Mouse (Mus musculus): ENCODE data around the gene 2310034G01Rik. TPM values are rescaled to one million over a fixed set of nuclear protein-coding genes. Genes with fewer than 3 reads are reported as not detected.
A peak's percentile ranks its signal among the peaks of the same experiment; 100 is the strongest.

Gene 2310034G01Rik
- polyA plus RNA-seq, 1 experiment from 2014 or later = 2.3 TPM

DNA sequence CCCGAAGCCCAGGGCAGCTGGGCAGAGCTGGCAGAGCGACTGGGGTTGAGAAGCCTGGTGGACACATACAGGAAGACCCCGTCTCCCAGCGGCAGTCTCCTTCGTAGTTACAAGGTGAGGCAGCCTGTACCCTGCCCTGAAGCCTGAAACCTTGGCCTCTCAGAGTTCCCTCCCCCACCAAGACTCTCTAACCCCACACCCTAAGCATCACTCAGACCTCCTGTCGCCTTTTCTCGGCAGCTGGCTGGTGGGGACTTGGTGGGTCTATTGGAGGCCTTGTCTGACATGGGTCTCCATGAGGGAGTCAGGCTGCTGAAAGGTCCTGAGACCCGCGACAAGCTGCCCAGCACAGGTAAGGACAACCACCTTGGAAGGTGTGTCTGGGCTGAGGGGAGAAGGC is 38.8 kb downstream of the 2310034G01Rik start:
- H3K9ac ChIP-seq (replicated peaks) = no peak overlapping the region
- H3K9me3 ChIP-seq = no peaks in the 10 kb centered on the region
- H3K4me1 ChIP-seq (replicated peaks) = peaks cover 10% of the 10 kb centered on the region
- no peak overlapping the region for H3K4me3 ChIP-seq (replicated peaks)
- H3K27ac ChIP-seq = no peak overlapping the region
- no peak for ATAC-seq (ENCODE audit: insufficient number of reproducible peaks, insufficient read depth, low FRiP score, low TSS enrichment, low read depth)
- H3K27me3 ChIP-seq = peaks cover 74% of the 10 kb centered on the region
- 88% methylated on average over 9 of the region's 9 CpGs for WGBS
- H3K4me2 ChIP-seq = no peak overlapping the region
- peaks cover 34% of the 10 kb centered on the region for H3K36me3 ChIP-seq

GRCm38 (mm10) chr19:46310312-46310865 is 39.7 kb downstream of the 2310034G01Rik start:
- no peak overlapping the region for H3K4me3 ChIP-seq (replicated peaks)
- 84% methylated on average over 12 of the region's 12 CpGs for WGBS
- H3K36me3 ChIP-seq = peaks cover 34% of the 10 kb centered on the region
- peaks cover 70% of the 10 kb centered on the region for H3K27me3 ChIP-seq
- no peaks in the 10 kb centered on the region for H3K9me3 ChIP-seq
- no peak for ATAC-seq (ENCODE audit: insufficient number of reproducible peaks, insufficient read depth, low FRiP score, low TSS enrichment, low read depth)
- no peak overlapping the region for H3K27ac ChIP-seq
- H3K9ac ChIP-seq (replicated peaks) = no peak overlapping the region
- H3K4me1 ChIP-seq (replicated peaks) = peaks cover 16% of the 10 kb centered on the region
- H3K4me2 ChIP-seq = no peak overlapping the region

DNA sequence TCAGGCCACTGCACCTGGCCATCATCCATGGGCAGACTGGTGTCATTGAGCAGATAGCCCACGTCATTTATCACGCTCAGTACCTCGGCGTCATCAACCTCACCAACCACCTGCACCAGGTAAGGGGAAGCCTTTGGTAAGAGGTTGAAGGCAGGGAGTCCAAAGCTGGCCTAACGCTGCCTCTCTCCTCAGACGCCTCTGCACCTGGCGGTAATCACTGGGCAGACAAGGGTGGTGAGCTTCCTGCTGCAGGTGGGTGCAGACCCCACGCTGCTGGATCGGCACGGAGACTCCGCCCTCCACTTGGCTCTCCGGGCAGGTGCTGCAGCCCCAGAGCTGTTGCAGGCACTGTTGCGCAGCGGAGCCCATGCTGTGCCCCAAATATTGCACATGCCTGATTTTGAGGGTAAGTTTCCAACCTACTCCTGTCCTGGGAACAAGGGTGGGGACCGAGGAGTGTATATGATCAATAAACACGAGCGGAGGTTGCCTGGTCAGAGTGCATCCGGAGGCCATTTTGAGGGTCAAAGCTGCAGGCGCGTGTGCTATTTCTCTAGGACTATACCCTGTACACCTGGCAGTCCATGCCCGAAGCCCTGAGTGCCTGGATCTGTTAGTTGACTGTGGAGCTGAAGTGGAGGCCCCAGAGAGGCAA is 40.3 kb downstream of the 2310034G01Rik start:
- H3K4me2 ChIP-seq = no peak overlapping the region
- H3K27me3 ChIP-seq = peaks cover 64% of the 10 kb centered on the region
- ATAC-seq (ENCODE audit: insufficient number of reproducible peaks, insufficient read depth, low FRiP score, low TSS enrichment, low read depth) = no peak
- no peak overlapping the region for H3K4me3 ChIP-seq (replicated peaks)
- no peaks in the 10 kb centered on the region for H3K9me3 ChIP-seq
- H3K27ac ChIP-seq = no peak overlapping the region
- 76% methylated on average over 21 of the region's 21 CpGs for WGBS
- H3K4me1 ChIP-seq (replicated peaks) = peaks cover 19% of the 10 kb centered on the region
- no peak overlapping the region for H3K9ac ChIP-seq (replicated peaks)
- H3K36me3 ChIP-seq = peaks cover 34% of the 10 kb centered on the region

- WGBS = 1% methylated on average over 47 of the region's 47 CpGs
- ATAC-seq (ENCODE audit: insufficient number of reproducible peaks, insufficient read depth, low FRiP score, low TSS enrichment, low read depth) = no peak
- Histone ChIP-seq H3K4me2 (peak overlapping the region; percentile 70), H3K27ac (no peak overlapping the region), H3K4me3 (replicated peaks) (peak overlapping the region; percentile 33), H3K9ac (replicated peaks) (peak overlapping the region; percentile 52; the same call in 1 of the 2 replicates), H3K4me1 (replicated peaks) (peaks cover 19% of the 10 kb centered on the region), H3K27me3 (peaks cover 55% of the 10 kb centered on the region), H3K36me3 (peaks cover 34% of the 10 kb centered on the region), H3K9me3 (no peaks in the 10 kb centered on the region)
Observed at GRCm38 (mm10) chr19:46308706-46309435, 41.2 kb downstream of the 2310034G01Rik start.

DNA sequence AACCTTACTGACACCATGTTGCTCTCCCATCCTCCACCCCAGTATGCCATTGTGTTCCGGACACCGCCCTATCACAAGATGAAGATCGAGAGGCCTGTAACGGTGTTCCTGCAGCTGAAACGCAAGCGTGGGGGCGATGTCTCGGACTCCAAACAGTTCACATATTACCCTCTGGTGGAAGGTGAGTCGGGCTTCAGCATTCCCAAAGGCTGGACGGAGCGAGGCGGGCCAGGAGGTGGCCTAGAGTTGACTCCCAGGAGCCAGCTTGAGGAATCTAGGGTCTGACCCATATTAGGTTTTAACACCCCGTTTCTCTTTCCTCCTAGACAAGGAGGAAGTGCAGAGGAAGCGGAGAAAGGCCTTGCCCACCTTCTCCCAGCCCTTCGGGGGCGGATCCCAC is 41.8 kb downstream of the 2310034G01Rik start:
- H3K27me3 ChIP-seq = peaks cover 53% of the 10 kb centered on the region
- H3K36me3 ChIP-seq = peaks cover 34% of the 10 kb centered on the region
- peak overlapping the region; percentile 33 for H3K4me3 ChIP-seq (replicated peaks)
- H3K27ac ChIP-seq = no peak overlapping the region
- H3K9me3 ChIP-seq = no peaks in the 10 kb centered on the region
- no peak for ATAC-seq (ENCODE audit: insufficient number of reproducible peaks, insufficient read depth, low FRiP score, low TSS enrichment, low read depth)
- H3K4me1 ChIP-seq (replicated peaks) = peaks cover 19% of the 10 kb centered on the region
- peak overlapping the region; percentile 70 for H3K4me2 ChIP-seq
- no peak overlapping the region for H3K9ac ChIP-seq (replicated peaks)
- WGBS = 55% methylated on average over 16 of the region's 16 CpGs

DNA sequence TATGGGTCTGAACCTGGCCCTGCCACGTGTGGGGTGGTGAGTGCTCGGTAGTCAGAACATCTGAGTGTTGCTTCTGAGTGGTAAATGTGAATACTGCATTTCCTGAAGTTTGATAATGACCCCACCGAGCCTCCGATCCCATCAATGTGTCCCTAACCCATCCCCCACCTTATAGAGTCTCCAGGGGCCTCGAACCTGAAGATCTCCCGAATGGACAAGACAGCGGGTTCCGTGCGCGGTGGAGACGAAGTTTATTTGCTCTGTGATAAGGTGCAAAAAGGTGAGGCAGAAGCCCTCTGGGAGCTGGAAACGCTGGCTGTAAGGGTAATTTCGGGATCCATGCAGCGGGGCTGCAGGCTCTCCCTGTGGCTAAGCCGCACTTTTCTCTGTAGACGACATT is 42.3 kb downstream of the 2310034G01Rik start:
- no peaks in the 10 kb centered on the region for H3K9me3 ChIP-seq
- peaks cover 49% of the 10 kb centered on the region for H3K27me3 ChIP-seq
- H3K27ac ChIP-seq = no peak overlapping the region
- peaks cover 34% of the 10 kb centered on the region for H3K36me3 ChIP-seq
- H3K4me2 ChIP-seq = no peak overlapping the region
- 77% methylated on average over 16 of the region's 16 CpGs for WGBS
- peaks cover 19% of the 10 kb centered on the region for H3K4me1 ChIP-seq (replicated peaks)
- no peak for ATAC-seq (ENCODE audit: insufficient number of reproducible peaks, insufficient read depth, low FRiP score, low TSS enrichment, low read depth)
- no peak overlapping the region for H3K4me3 ChIP-seq (replicated peaks)
- H3K9ac ChIP-seq (replicated peaks) = no peak overlapping the region

- Histone ChIP-seq H3K27me3 (peaks cover 43% of the 10 kb centered on the region), H3K9me3 (no peaks in the 10 kb centered on the region), H3K4me2 (no peak overlapping the region), H3K36me3 (peaks cover 28% of the 10 kb centered on the region), H3K9ac (replicated peaks) (no peak overlapping the region), H3K4me3 (replicated peaks) (no peak overlapping the region), H3K4me1 (replicated peaks) (peaks cover 19% of the 10 kb centered on the region), H3K27ac (no peak overlapping the region)
- WGBS = 92% methylated on average over 9 of the region's 9 CpGs
- ATAC-seq (ENCODE audit: insufficient number of reproducible peaks, insufficient read depth, low FRiP score, low TSS enrichment, low read depth) = no peak
Observed at GRCm38 (mm10) chr19:46306751-46307289, 43.3 kb downstream of the 2310034G01Rik start.

GRCm38 (mm10) chr19:46306268-46306610 is 43.9 kb downstream of the 2310034G01Rik start:
- Histone ChIP-seq H3K4me2 (peak overlapping the region; percentile 86), H3K9me3 (no peaks in the 10 kb centered on the region), H3K27ac (no peak overlapping the region), H3K4me3 (replicated peaks) (peak overlapping the region; percentile 65), H3K9ac (replicated peaks) (peak overlapping the region; percentile 66), H3K36me3 (peaks cover 22% of the 10 kb centered on the region), H3K4me1 (replicated peaks) (peaks cover 19% of the 10 kb centered on the region), H3K27me3 (peaks cover 43% of the 10 kb centered on the region)
- ATAC-seq (ENCODE audit: insufficient number of reproducible peaks, insufficient read depth, low FRiP score, low TSS enrichment, low read depth) = no peak
- 60% methylated on average over 5 of the region's 5 CpGs for WGBS

DNA sequence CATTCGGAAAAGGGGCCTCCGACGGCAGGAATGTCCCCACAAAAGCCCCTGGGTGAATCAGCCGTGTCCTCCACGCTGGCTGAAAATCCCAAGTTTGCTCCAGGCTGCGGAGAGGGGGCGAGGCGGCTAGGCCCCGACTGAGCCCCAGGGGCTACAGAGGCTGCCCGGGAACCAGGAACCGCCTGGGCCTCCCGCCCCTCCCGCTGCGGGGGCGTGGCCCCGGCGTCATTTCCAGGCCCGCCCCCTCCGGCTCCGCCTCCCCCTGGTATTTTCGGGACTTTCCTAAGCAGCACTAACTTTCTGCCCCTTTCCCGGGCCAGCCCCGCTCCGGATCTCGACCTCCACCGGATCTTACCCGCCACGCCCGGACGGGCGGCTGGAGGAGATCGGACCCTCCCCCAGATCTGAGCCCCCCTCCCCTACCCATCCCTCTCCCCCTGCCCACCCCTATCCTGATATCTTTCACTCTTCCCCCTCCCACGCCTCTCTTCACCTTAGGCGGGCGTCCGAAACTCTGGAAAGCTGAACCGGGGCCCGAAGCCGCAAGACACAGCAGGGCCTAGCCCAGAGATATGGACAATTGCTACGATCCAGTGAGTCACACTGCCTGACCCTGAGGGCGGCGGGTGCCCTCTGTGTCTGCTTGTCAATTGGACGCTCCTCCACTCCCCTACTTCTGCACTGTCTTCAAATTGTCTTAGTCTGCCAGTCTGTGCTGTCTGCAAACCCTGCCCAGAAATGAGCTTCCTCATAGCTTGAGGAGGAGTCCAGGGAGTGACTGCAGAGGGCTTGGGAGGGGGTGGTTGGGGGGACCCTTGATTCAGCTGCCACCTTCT is 44.5 kb downstream of the 2310034G01Rik start:
- ATAC-seq (ENCODE audit: insufficient number of reproducible peaks, insufficient read depth, low FRiP score, low TSS enrichment, low read depth) = peak; percentile 50
- peaks cover 16% of the 10 kb centered on the region for H3K36me3 ChIP-seq
- WGBS = under 1% methylated on average over 42 of the region's 43 CpGs
- H3K9ac ChIP-seq (replicated peaks) = peak overlapping the region; percentile 66
- 0 out of 2 replicates have a peak overlapping the region, but pooled peaks have one; percentile 17 for H3K27ac ChIP-seq
- H3K4me3 ChIP-seq (replicated peaks) = peak overlapping the region; percentile 65
- H3K9me3 ChIP-seq = no peaks in the 10 kb centered on the region
- H3K27me3 ChIP-seq = peaks cover 43% of the 10 kb centered on the region
- peaks cover 19% of the 10 kb centered on the region for H3K4me1 ChIP-seq (replicated peaks)
- H3K4me2 ChIP-seq = peak overlapping the region; percentile 86

DNA sequence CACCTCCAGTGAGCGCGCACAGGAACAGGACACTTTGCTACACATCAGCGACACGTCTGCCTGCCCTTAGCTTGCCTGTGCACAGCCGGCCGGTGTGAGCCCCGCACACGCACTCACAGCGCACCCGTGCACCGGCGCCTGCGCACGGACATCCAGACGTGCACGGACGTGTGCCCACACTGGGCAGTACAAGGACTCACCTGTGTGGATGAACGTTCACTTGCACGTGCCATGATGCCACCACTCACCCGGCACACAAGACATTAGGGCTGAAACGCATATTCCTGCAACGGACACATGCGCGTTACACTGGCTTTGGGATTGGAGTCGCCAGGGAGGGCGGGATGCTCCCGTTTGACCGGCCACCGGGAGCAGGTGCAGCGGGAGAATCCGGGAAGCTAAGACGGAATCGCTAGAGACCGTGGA is 45.2 kb downstream of the 2310034G01Rik start:
- H3K4me3 ChIP-seq (replicated peaks) = peak overlapping the region; percentile 65
- ATAC-seq (ENCODE audit: insufficient number of reproducible peaks, insufficient read depth, low FRiP score, low TSS enrichment, low read depth) = peak; percentile 27; the same call in 1 of the 2 replicates
- H3K27me3 ChIP-seq = peaks cover 40% of the 10 kb centered on the region
- H3K9me3 ChIP-seq = no peaks in the 10 kb centered on the region
- H3K27ac ChIP-seq = no peak overlapping the region
- under 1% methylated on average over 34 of the region's 34 CpGs for WGBS
- peak overlapping the region; percentile 66 for H3K9ac ChIP-seq (replicated peaks)
- peaks cover 19% of the 10 kb centered on the region for H3K4me1 ChIP-seq (replicated peaks)
- H3K4me2 ChIP-seq = peak overlapping the region; percentile 86
- peaks cover 9% of the 10 kb centered on the region; the same call in 1 of the 2 replicates for H3K36me3 ChIP-seq

Data from limb, embryonic 12.5 days (tissue).